Comparison of ENCODE assay signal across 29 mouse cellular contexts in genomic region chr13:101508331-101508730, GRCm38 (mm10).
"Had no signal": no experiment of that assay in that cellular context is flagged by ENCODE, and none has a peak within 500 bp of the region (broad histone marks: within the 10 kb centered on the region; RNA-seq: fewer than 3 reads in every experiment).

No protein-coding gene starts in this region.

- H3K9me3 ChIP-seq: embryonic facial prominence, embryonic 10.5 days; embryonic facial prominence, embryonic 12.5 days; embryonic facial prominence, embryonic 13.5 days; embryonic facial prominence, embryonic 15.5 days; forebrain, embryonic 10.5 days; forebrain, embryonic 12.5 days; forebrain, embryonic 13.5 days; forebrain, embryonic 15.5 days had no signal

- H3K9ac ChIP-seq: embryonic facial prominence, embryonic 12.5 days; embryonic facial prominence, embryonic 13.5 days; embryonic facial prominence, embryonic 15.5 days; forebrain, embryonic 12.5 days; forebrain, embryonic 13.5 days; forebrain, embryonic 15.5 days; forebrain, postnatal 0 days had no signal

- ATAC-seq: forebrain, embryonic 13.5 days; forebrain, embryonic 14.5 days; forebrain, embryonic 15.5 days; forebrain, embryonic 16.5 days; forebrain, postnatal 0 days had no signal

- H3K27me3 ChIP-seq: embryonic facial prominence, embryonic 12.5 days; embryonic facial prominence, embryonic 13.5 days; embryonic facial prominence, embryonic 15.5 days; forebrain, embryonic 12.5 days; forebrain, embryonic 13.5 days; forebrain, embryonic 15.5 days had no signal

- H3K4me2 ChIP-seq: embryonic facial prominence, embryonic 12.5 days; embryonic facial prominence, embryonic 13.5 days; embryonic facial prominence, embryonic 15.5 days; forebrain, embryonic 12.5 days; forebrain, embryonic 13.5 days; forebrain, embryonic 15.5 days had no signal

- H3K4me1 ChIP-seq: embryonic facial prominence, embryonic 13.5 days; forebrain, embryonic 10.5 days; forebrain, embryonic 12.5 days; forebrain, embryonic 13.5 days; forebrain, embryonic 15.5 days had no signal

- H3K36me3 ChIP-seq: embryonic facial prominence, embryonic 10.5 days; embryonic facial prominence, embryonic 12.5 days; embryonic facial prominence, embryonic 13.5 days; embryonic facial prominence, embryonic 15.5 days; forebrain, embryonic 10.5 days; forebrain, embryonic 12.5 days; forebrain, embryonic 15.5 days had no signal

- H3K4me3 ChIP-seq: embryonic facial prominence, embryonic 10.5 days; embryonic facial prominence, embryonic 12.5 days; embryonic facial prominence, embryonic 13.5 days; embryonic facial prominence, embryonic 15.5 days; erythroblast, embryonic 14.5 days; forebrain, embryonic 10.5 days; forebrain, embryonic 12.5 days; forebrain, embryonic 13.5 days; forebrain, embryonic 15.5 days; gastrocnemius, adult 2 months had no signal

- DNase-seq: cerebellum, adult 18-20 months; cerebellum, adult 2 months; cerebellum, adult 8-10 months; cerebellum, adult 9-10 months; cerebellum, adult 9-11 months; cerebellum, postnatal 10 days; cerebellum, postnatal 14 days; cerebellum, postnatal 25 days; cerebellum, postnatal 36 days; embryo, embryonic 11 days; forebrain, postnatal 0 days; gastrocnemius, adult 2 months; gastrocnemius, postnatal 10 days; gastrocnemius, postnatal 14 days; gastrocnemius, postnatal 25 days; gastrocnemius, postnatal 36 days; heart, adult 11 months; heart, adult 18-20 months had no signal

- H3K27ac ChIP-seq: embryonic facial prominence, embryonic 10.5 days; embryonic facial prominence, embryonic 12.5 days; embryonic facial prominence, embryonic 13.5 days; embryonic facial prominence, embryonic 15.5 days; forebrain, embryonic 10.5 days; forebrain, embryonic 12.5 days; forebrain, embryonic 13.5 days; forebrain, embryonic 15.5 days; gastrocnemius, adult 2 months had no signal
